Mouse (Mus musculus) myocyte (in vitro differentiated cells): ENCODE results near the gene Fez1.
A peak's percentile ranks its signal among the peaks of the same experiment; 100 is the strongest.

Experiments used
- CEBPB ChIP-seq: IDR thresholded peaks from 2 replicates; pipeline ENCODE4 v1.6.1; 2011; ENCODE audit warnings: mild to moderate bottlenecking, moderate library complexity; ENCODE audit not compliant: poor library complexity, insufficient read depth, severe bottlenecking
- E2F4 ChIP-seq: IDR thresholded peaks from one replicate; pipeline ENCODE4 v1.6.1; 2011; ENCODE audit warnings: mild to moderate bottlenecking, control low read depth, moderate library complexity; ENCODE audit not compliant: insufficient read depth
- MAX ChIP-seq: IDR thresholded peaks from one replicate; pipeline ENCODE4 v1.6.1; 2011; ENCODE audit warnings: low read depth, mild to moderate bottlenecking, control low read depth
- MYOD1 ChIP-seq, 3 experiments: IDR thresholded peaks; one replicate each; pipeline ENCODE4 v1.6.1; 2011; ENCODE audit warnings: control low read depth in 2 of 3, low read depth in 2 of 3, mild to moderate bottlenecking in 2 of 3, moderate library complexity in 1 of 3; ENCODE audit not compliant: insufficient read length in 2 of 3, control insufficient read depth in 1 of 3
- MYOG ChIP-seq, 3 experiments: IDR thresholded peaks; one replicate each; pipeline ENCODE4 v1.6.1; 2011; ENCODE audit warnings: control low read depth in 2 of 3, low read depth in 2 of 3, mild to moderate bottlenecking in 2 of 3; ENCODE audit not compliant: insufficient read length in 2 of 3, control insufficient read depth in 1 of 3, insufficient read depth in 1 of 3
- POLR2A ChIP-seq: IDR thresholded peaks from one replicate; pipeline ENCODE4 v1.6.1; 2011; ENCODE audit warnings: low read depth, mild to moderate bottlenecking, control low read depth, moderate library complexity; ENCODE audit not compliant: insufficient read length
- POLR2AphosphoS2 ChIP-seq: IDR thresholded peaks from one replicate; pipeline ENCODE4 v1.6.1; 2011; ENCODE audit warnings: low read depth, control low read depth; ENCODE audit not compliant: insufficient read length
- REST ChIP-seq: IDR thresholded peaks from one replicate; pipeline ENCODE4 v1.6.1; 2011; ENCODE audit warnings: mild to moderate bottlenecking, control low read depth, moderate library complexity; ENCODE audit not compliant: insufficient read depth, insufficient read length
- SRF ChIP-seq: IDR thresholded peaks from one replicate; pipeline ENCODE4 v1.6.1; 2011; ENCODE audit warnings: low read depth; ENCODE audit not compliant: control insufficient read depth, insufficient read length
- TCF12 ChIP-seq: IDR thresholded peaks from one replicate; pipeline ENCODE4 v1.6.1; 2011; ENCODE audit warnings: mild to moderate bottlenecking, control low read depth; ENCODE audit not compliant: poor library complexity, insufficient read depth, severe bottlenecking
- USF1 ChIP-seq: IDR thresholded peaks from one replicate; pipeline ENCODE4 v1.6.1; 2011; ENCODE audit warnings: low read depth, mild to moderate bottlenecking, control low read depth, moderate library complexity

GRCm38 (mm10) chr9:36873796-36874195 is 52.1 kb downstream of the Fez1 start:
- TF ChIP-seq CEBPB (peak; percentile 36; the same call in 1 of the 2 replicates), POLR2AphosphoS2 (no peak), POLR2A (no peak), TCF12 (no peak), MYOD1 (IDR thresholded peaks at IDR 0.05; ENCODE audit: control insufficient read depth in 1 of 3, insufficient read length in 2 of 3, low read depth in 2 of 3) (no peak), MAX (no peak), USF1 (no peak), SRF (no peak), E2F4 (no peak), REST (no peak), MYOG (IDR thresholded peaks at IDR 0.05; ENCODE audit: control insufficient read depth in 1 of 3, insufficient read depth in 1 of 3, insufficient read length in 2 of 3, low read depth in 2 of 3) (no peak)
